8 mouse cellular contexts compared by ENCODE assay signal in genomic region chr2:27888603-27889545, GRCm38 (mm10). TPM values are rescaled to one million over a fixed set of nuclear protein-coding genes. Genes with fewer than 3 reads are reported as not detected.
DNase-seq lines count a peak whose midpoint lies in the region; ATAC-seq and TF ChIP-seq lines count a peak whose summit lies in the region.

No protein-coding gene starts in this region.

- TF ChIP-seq CTCF in thymus, adult 2 months (IDR thresholded peaks at IDR 0.05; ENCODE audit: borderline replicate concordance, control insufficient read depth, extremely low read depth, insufficient read depth, low read length, poor library complexity): no peak

- H3K9ac ChIP-seq in embryonic facial prominence, embryonic 13.5 days: peak overlapping the region; percentile 94
- peak overlapping the region; percentile 40; the same call in 1 of the 2 replicates for H3K9ac ChIP-seq in limb, embryonic 11.5 days (ENCODE audit: low read length)

- ATAC-seq in embryonic facial prominence, embryonic 13.5 days (ENCODE audit: insufficient number of reproducible peaks, insufficient read depth, low FRiP score, low TSS enrichment, low read depth): no peak
- no peak for ATAC-seq in limb, embryonic 11.5 days (ENCODE audit: insufficient number of reproducible peaks, low FRiP score, low TSS enrichment, low read depth)

- H3K4me2 ChIP-seq in embryonic facial prominence, embryonic 13.5 days: peak overlapping the region; percentile 96
- peak overlapping the region; percentile 79 for H3K4me2 ChIP-seq in limb, embryonic 11.5 days (ENCODE audit: low read depth, severe bottlenecking)

- H3K36me3 ChIP-seq in embryonic facial prominence, embryonic 13.5 days: peaks cover 24% of the 10 kb centered on the region; the same call in 1 of the 2 replicates
- H3K36me3 ChIP-seq in limb, embryonic 11.5 days (ENCODE audit: control insufficient read depth, insufficient read depth, low read length): no peaks in the 10 kb centered on the region
- H3K36me3 ChIP-seq in thymus, adult 2 months (ENCODE audit: control insufficient read depth, insufficient read depth, low read length): no peaks in the 10 kb centered on the region

- H3K4me1 ChIP-seq in embryonic facial prominence, embryonic 13.5 days: peaks cover 73% of the 10 kb centered on the region
- peaks cover 28% of the 10 kb centered on the region for H3K4me1 ChIP-seq in limb, embryonic 11.5 days (ENCODE audit: control insufficient read depth, insufficient read depth, low read length)
- 0 out of 2 replicates have a peak, but pooled peaks cover 8% of the 10 kb centered on the region for H3K4me1 ChIP-seq in thymus, adult 2 months (replicated peaks; ENCODE audit: control insufficient read depth, insufficient read depth, low read length)

- intact Hi-C loops in heart, postnatal 10 days (cut with DNase I): loop anchor here (5.0 kb wide), 2 partner anchors 72 to 337 kb away; no protein-coding TSS in a partner anchor

- no peaks in the 10 kb centered on the region for H3K9me3 ChIP-seq in embryonic facial prominence, embryonic 13.5 days
- H3K9me3 ChIP-seq in limb, embryonic 11.5 days (ENCODE audit: control insufficient read depth, low read length): no peaks in the 10 kb centered on the region

- H3K27ac ChIP-seq in embryonic facial prominence, embryonic 13.5 days: peak overlapping the region; percentile 98
- H3K27ac ChIP-seq in limb, embryonic 11.5 days (replicated peaks; ENCODE audit: low read depth, low read length): no peak overlapping the region
- no peak overlapping the region for H3K27ac ChIP-seq in thymus, adult 2 months (ENCODE audit: control insufficient read depth, insufficient read depth, low read length)

- peak; percentile 55 for DNase-seq in adrenal gland, postnatal 10 days
- peak; percentile 80 for DNase-seq in heart, postnatal 10 days
- DNase-seq in limb, embryonic 11.5 days (ENCODE audit: low spot score): no peak
- peak; percentile 57 for DNase-seq in neural tube, embryonic 10.5 days (ENCODE audit: extremely low spot score, low spot score)
- no peak for DNase-seq in spleen, postnatal 36 days (ENCODE audit: low spot score in 2 of 2)
- no peak for DNase-seq in cerebellum, postnatal 10 days
- DNase-seq in thymus, adult 2 months: no peak

- WGBS in embryonic facial prominence, embryonic 13.5 days: 13% methylated on average over 10 of the region's 10 CpGs
- WGBS in limb, embryonic 11.5 days: 18% methylated on average over 10 of the region's 10 CpGs
- WGBS in thymus, adult 2 months: 25% methylated on average over 10 of the region's 10 CpGs

- H3K4me3 ChIP-seq in embryonic facial prominence, embryonic 13.5 days: peak overlapping the region; percentile 88
- H3K4me3 ChIP-seq in limb, embryonic 11.5 days (ENCODE audit: low read depth, low read length): peak overlapping the region; percentile 70; the same call in 1 of the 2 replicates
- no peak overlapping the region for H3K4me3 ChIP-seq in thymus, adult 2 months (ENCODE audit: control insufficient read depth, insufficient read depth, low read length)

- no peaks in the 10 kb centered on the region for H3K27me3 ChIP-seq in embryonic facial prominence, embryonic 13.5 days
- H3K27me3 ChIP-seq in limb, embryonic 11.5 days (ENCODE audit: control insufficient read depth, insufficient read depth, low read length): no peaks in the 10 kb centered on the region
- peaks cover 13% of the 10 kb centered on the region for H3K27me3 ChIP-seq in thymus, adult 2 months (ENCODE audit: control insufficient read depth, insufficient read depth, low read length)

- no peak for TF ChIP-seq POLR2A in thymus, adult 2 months (IDR thresholded peaks at IDR 0.05; ENCODE audit: control insufficient read depth, extremely low read depth, insufficient read depth, low read length, poor library complexity)

RNA-seq across cellular contexts. Expression of gene Col5a1, which starts 2.6 kb away (rescaled TPM):
- total RNA-seq in adrenal gland, postnatal 10 days (2021): 100 to 1,000 TPM; 101 to 110 TPM
- polyA plus RNA-seq in embryonic facial prominence, embryonic 13.5 days (2015; fragmentation: Nextera tagmentation; extraction: Ambion mirVana): 104 and 111 TPM in 2 replicates
- total RNA-seq in heart, postnatal 10 days (2021): 100 to 1,000 TPM; 157 to 164 TPM
- polyA plus RNA-seq in limb, embryonic 11.5 days (2014; fragmentation: Nextera tagmentation; extraction: Ambion mirVana): 28.3 and 28.5 TPM in 2 replicates
- 3.8 and 4.1 TPM in 2 replicates for polyA plus RNA-seq in thymus, adult 2 months (2012; rRNA removed)

Comparison
In these comparisons a context has a peak if more than half of its experiments do, and no peak if none do; other contexts are left out.
1. DNase-seq: peak in adrenal gland, postnatal 10 days (single experiment), heart, postnatal 10 days (2 of 2) and neural tube, embryonic 10.5 days (single experiment); none in limb, embryonic 11.5 days (single experiment), spleen, postnatal 36 days (0 of 2), cerebellum, postnatal 10 days (0 of 2) and thymus, adult 2 months (single experiment).